Comparison of ENCODE assay signal across 24 mouse cellular contexts in genomic region chr5:65987004-65987403, GRCm38 (mm10). TPM values are rescaled to one million over a fixed set of nuclear protein-coding genes. Genes with fewer than 3 reads are reported as not detected.
"Had no signal": no experiment of that assay in that cellular context is flagged by ENCODE, and none has a peak within 500 bp of the region (broad histone marks: within the 10 kb centered on the region; RNA-seq: fewer than 3 reads in every experiment).

No protein-coding gene starts in this region.

RNA-seq across cellular contexts. Expression of gene 9130230L23Rik, which starts 17.1 kb away (rescaled TPM):
- total RNA-seq: forebrain, postnatal 0 days; gastrocnemius, adult 18-20 months; gastrocnemius, postnatal 25 days; gastrocnemius, postnatal 36 days; heart, adult 18-20 months; heart, adult 2 months; heart, adult 8-10 months had no signal
- polyA plus RNA-seq: embryonic facial prominence, embryonic 10.5 days; embryonic facial prominence, embryonic 11.5 days; embryonic facial prominence, embryonic 12.5 days; embryonic facial prominence, embryonic 13.5 days; erythroblast, embryonic 14.5 days; forebrain, embryonic 10.5 days; forebrain, embryonic 13.5 days; forebrain, embryonic 14.5 days; forebrain, embryonic 16.5 days; forebrain, postnatal 0 days; frontal cortex, adult 2 months had no signal

RNA-seq across cellular contexts. Expression of gene Chrna9, which starts 52.3 kb away (rescaled TPM):
- total RNA-seq: common myeloid progenitor, adult 5-6 weeks; heart, adult 18-20 months had no signal
- polyA plus RNA-seq: cortical plate, adult 2 months; embryonic facial prominence, embryonic 13.5 days; embryonic facial prominence, embryonic 15.5 days; erythroblast, embryonic 14.5 days; forebrain, embryonic 10.5 days; forebrain, embryonic 11.5 days; forebrain, embryonic 12.5 days; forebrain, embryonic 13.5 days; forebrain, embryonic 14.5 days; forebrain, embryonic 15.5 days; forebrain, embryonic 16.5 days; forebrain, postnatal 0 days; frontal cortex, adult 2 months; gonadal fat pad, adult 2 months; heart, adult 2 months had no signal
